Mouse (Mus musculus) kidney, embryonic 16.5 days (tissue): ENCODE measurements around the gene Kif11. TPM values are rescaled to one million over a fixed set of nuclear protein-coding genes. Genes with fewer than 3 reads are reported as not detected.
A peak's percentile ranks its signal among the peaks of the same experiment; 100 is the strongest.

ENCODE experiments used
- ATAC-seq: fragments of 200-750 bp; cut with Nextera tagmentation; 2 replicates; pipeline ENCODE4 v1.8.0; 2017; ENCODE audit warnings: moderate TSS enrichment; ENCODE audit not compliant: low FRiP score, low TSS enrichment
- H3K27ac ChIP-seq: fragments of 300-500 bp; sonication (generic); 2 replicates; pipeline ENCODE4 v1.5.1; 2014; ENCODE audit warnings: low read length
- H3K27me3 ChIP-seq: fragments of 300-500 bp; sonication (generic); 2 replicates; pipeline ENCODE4 v1.6.1; 2014; ENCODE audit warnings: low read length, control low read depth, mixed read lengths; ENCODE audit not compliant: insufficient read depth
- H3K36me3 ChIP-seq: fragments of 300-500 bp; sonication (generic); 2 replicates; pipeline ENCODE4 v1.6.1; 2014; ENCODE audit warnings: low read length, control low read depth, mixed read lengths; ENCODE audit not compliant: insufficient read depth
- H3K4me1 ChIP-seq: fragments of 300-500 bp; sonication (generic); 2 replicates; pipeline ENCODE4 v1.6.1; 2014; ENCODE audit warnings: low read length, control low read depth, mixed read lengths; ENCODE audit not compliant: insufficient read depth
- H3K4me2 ChIP-seq: fragments of 300-500 bp; sonication (generic); replicated peaks from 2 replicates; pipeline ENCODE4 v1.6.1; 2014; ENCODE audit warnings: low read depth, low read length
- H3K4me3 ChIP-seq: fragments of 300-500 bp; sonication (generic); 2 replicates; pipeline ENCODE4 v1.5.1; 2014; ENCODE audit warnings: mild to moderate bottlenecking, low read length
- H3K9ac ChIP-seq: fragments of 300-500 bp; sonication (generic); replicated peaks from 2 replicates; pipeline ENCODE4 v1.6.1; 2014; ENCODE audit warnings: low read length
- H3K9me3 ChIP-seq: fragments of 300-500 bp; sonication (generic); 2 replicates; pipeline ENCODE4 v1.6.1; 2016; ENCODE audit warnings: low read length, control low read depth
- WGBS: fragments of 180-500 bp; shearing (Covaris S2); extraction: QIAGEN DNeasy Blood & Tissue Kit; methylation state at CpG from one replicate; pipeline ENCODE4 v1.1.7; 2014; 5-methylcytosine and 5-hydroxymethylcytosine counted together
- polyA plus RNA-seq: library from polyadenylated mRNA; unstranded; fragments of >200 nt; fragmentation: Nextera tagmentation; extraction: Ambion mirVana; gene quantifications from 2 replicates; pipeline ENCODE4 v1.2.1, GENCODE M21; 2015

The Kif11 gene
- polyA plus RNA-seq, 1 experiment from 2014 or later, result 57.1 TPM

DNA sequence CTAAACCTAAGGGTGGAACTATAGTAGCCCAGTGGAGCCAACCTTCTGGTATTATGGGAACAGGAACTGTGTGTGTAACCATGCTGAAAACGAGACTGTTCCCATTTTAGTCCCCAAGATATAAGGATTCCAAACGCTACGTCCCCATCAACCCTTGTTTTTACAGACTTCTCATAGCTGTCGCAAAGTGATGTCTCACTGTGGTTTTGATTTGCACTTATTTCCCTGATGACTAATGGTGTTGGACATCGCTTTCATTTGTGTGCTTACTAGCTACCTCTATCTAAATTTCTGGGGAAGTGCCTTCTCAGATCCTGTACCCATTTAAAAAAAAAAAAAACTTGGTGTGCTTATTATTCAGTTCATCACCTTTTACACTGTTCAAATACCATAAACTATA is 52.4 kb downstream of the Kif11 start:
- Histone ChIP-seq H3K27me3 (peaks cover 51% of the 10 kb centered on the region), H3K9me3 (peaks cover 2% of the 10 kb centered on the region; the same call in 1 of the 2 replicates), H3K4me2 (no peak overlapping the region), H3K4me3 (no peak overlapping the region), H3K27ac (no peak overlapping the region), H3K4me1 (0 out of 2 replicates have a peak, but pooled peaks cover 1% of the 10 kb centered on the region), H3K9ac (no peak overlapping the region), H3K36me3 (peaks cover under 1% of the 10 kb centered on the region; the same call in 1 of the 2 replicates)
- ATAC-seq, result no peak
- WGBS, result 68% methylated on average over 5 of the region's 5 CpGs

DNA sequence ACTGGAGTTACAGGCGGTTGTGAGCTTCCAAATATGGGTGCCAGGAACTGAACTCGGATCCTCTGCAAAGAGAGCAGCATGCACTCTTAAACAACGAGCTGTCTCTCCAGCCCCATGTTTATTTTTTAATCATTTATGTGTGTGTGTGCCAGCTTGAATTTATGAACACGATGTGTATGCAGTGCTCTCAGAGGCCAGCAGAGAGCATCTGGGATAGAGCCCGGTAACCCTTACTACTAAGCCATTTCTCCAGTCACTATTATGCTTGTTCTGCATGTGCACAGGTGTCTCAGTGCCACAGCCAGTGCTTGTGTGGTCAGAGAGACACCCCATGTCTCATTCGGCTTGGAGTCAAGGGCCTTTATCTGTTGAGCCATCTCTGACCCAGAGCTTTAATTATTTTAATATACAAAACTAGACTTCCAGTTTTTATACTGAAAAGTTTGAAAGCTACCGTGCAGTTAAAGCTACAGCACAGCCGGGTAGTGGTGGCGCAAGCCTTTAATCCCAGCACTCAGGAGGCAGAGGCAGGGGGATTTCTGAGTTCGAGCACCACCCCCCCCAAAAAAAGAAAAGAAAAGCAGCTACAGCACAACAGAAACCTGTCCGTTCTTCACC is 55.0 kb downstream of the Kif11 start:
- Histone ChIP-seq H3K4me2 (no peak overlapping the region), H3K4me3 (no peak overlapping the region), H3K9ac (no peak overlapping the region), H3K9me3 (peaks cover 2% of the 10 kb centered on the region; the same call in 1 of the 2 replicates), H3K4me1 (peaks cover 15% of the 10 kb centered on the region), H3K36me3 (no peaks in the 10 kb centered on the region), H3K27ac (no peak overlapping the region), H3K27me3 (peaks cover 78% of the 10 kb centered on the region)
- ATAC-seq, result no peak
- 90% methylated on average over 11 of the region's 11 CpGs for WGBS

DNA sequence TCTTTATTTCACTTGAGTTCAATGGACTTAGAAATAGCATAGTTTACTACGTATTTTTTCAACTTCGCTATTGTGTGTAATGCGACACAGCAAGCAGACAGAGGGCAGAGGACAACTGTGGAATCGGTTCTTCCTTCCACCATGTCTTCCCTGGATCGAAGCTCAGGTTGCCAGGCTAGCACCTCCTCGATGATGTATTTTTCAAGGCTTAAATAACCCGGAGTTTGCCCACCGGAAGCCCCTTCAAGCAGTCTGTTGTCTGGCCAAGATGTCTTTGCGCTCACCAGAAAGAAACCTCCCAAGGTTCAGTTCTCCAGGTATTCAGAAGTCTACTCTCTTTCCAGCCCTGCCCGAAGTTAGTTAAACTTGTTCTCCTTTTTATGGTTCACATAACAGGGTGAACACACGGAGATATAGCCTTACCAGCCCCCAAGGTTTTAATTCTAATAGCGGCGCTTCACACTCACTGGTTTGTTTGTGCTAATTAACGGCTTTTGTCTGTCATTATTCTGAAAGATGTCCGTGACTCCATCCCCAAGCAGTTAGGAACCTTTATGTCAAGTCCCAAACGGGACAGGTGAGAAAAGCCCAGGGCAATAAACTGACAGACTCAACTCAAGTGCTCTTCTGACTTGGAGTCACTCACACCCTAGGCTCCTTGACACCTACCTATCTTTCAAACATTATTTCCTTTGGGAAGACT is 56.8 kb downstream of the Kif11 start:
- 13% methylated on average over 16 of the region's 16 CpGs for WGBS
- H3K9ac ChIP-seq, result no peak overlapping the region

DNA sequence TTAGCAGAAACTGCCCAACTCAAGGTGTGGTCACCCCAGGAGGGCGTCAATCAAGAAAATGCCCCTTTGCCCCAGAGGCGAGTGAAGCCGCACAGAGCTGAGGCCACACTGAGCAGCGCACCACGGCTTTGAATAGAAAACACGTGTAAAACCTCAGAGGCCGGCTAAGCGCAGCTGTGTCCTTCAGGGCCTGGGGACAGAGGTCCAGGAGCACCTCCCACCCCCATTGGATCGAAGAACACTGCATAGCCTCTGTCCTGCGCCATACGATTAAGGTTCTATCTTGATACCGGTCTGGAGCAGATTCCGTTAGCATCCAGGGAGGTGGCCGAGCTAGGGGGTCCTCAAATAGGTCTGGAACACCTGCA is 57.7 kb downstream of the Kif11 start:
- Histone ChIP-seq H3K9me3 (peaks cover 2% of the 10 kb centered on the region; the same call in 1 of the 2 replicates), H3K27me3 (peaks cover 87% of the 10 kb centered on the region), H3K4me1 (peaks cover 15% of the 10 kb centered on the region), H3K36me3 (no peaks in the 10 kb centered on the region), H3K4me2 (peak overlapping the region; percentile 66), H3K27ac (no peak overlapping the region), H3K4me3 (peak overlapping the region; percentile 59), H3K9ac (no peak overlapping the region; the same call in 1 of the 2 replicates)
- WGBS, result 2% methylated on average over 14 of the region's 14 CpGs
- ATAC-seq, result 0 out of 2 replicates have a peak, but pooled peaks have one; percentile 2

More for the DNA sequence above, 56.8 kb downstream of the Kif11 start:
- H3K4me1 ChIP-seq, result peaks cover 15% of the 10 kb centered on the region
- no peak overlapping the region for H3K27ac ChIP-seq
- no peak for ATAC-seq
- no peaks in the 10 kb centered on the region for H3K36me3 ChIP-seq
- H3K4me2 ChIP-seq, result no peak overlapping the region
- peaks cover 2% of the 10 kb centered on the region; the same call in 1 of the 2 replicates for H3K9me3 ChIP-seq
- H3K4me3 ChIP-seq, result no peak overlapping the region
- H3K27me3 ChIP-seq, result peaks cover 87% of the 10 kb centered on the region

DNA sequence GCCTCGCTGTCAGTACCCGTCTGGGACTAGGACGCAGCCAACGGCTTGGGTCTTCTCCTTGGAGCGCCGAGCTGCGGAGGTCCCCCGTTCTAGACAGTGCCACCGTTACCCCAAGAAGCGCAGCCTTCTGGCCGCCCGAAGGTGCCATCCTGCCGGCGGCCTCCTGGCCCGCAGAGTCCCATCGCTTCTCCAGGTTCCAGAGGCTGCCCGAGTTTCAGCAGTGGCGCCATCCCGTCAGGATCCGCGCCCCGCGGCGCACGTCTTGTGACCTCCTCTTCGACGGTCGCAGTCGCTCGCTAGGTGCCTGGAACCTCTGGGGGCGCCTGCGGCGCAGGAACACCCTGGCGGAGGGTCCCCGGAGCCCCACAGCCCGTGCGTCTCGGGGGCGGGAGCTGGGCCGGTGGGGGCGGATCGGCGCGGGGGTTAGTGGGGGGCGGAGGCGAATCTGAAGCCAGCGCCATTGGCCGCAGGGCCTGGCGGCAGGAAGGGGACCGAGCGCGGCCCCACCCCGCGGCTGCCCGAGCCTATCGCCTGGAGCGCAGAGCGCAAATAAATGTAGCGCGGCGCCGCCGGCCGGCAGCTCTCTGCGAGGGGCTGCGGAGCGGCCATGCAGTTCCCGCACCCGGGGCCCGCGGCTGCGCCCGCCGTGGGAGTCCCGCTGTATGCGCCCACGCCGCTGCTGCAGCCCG is 58.2 kb downstream of the Kif11 start, which contains the start of gene Hhex:
Hhex (plus strand) TSS at position 548 of the 689 bp plus-strand sequence.
- peaks cover 15% of the 10 kb centered on the region for H3K4me1 ChIP-seq
- peak within 1 kb of the TSS; percentile 59 for H3K4me3 ChIP-seq
- under 1% methylated on average over 65 of the region's 79 CpGs for WGBS
- H3K27ac ChIP-seq, result peak within 1 kb of the TSS; percentile 90
- H3K9me3 ChIP-seq, result peaks cover 2% of the 10 kb centered on the region; the same call in 1 of the 2 replicates
- H3K36me3 ChIP-seq, result no peaks in the 10 kb centered on the region
- peak; percentile 81 for ATAC-seq
- H3K9ac ChIP-seq, result peak within 1 kb of the TSS; percentile 69
- H3K27me3 ChIP-seq, result peaks cover 90% of the 10 kb centered on the region
- peak within 1 kb of the TSS; percentile 66 for H3K4me2 ChIP-seq

DNA sequence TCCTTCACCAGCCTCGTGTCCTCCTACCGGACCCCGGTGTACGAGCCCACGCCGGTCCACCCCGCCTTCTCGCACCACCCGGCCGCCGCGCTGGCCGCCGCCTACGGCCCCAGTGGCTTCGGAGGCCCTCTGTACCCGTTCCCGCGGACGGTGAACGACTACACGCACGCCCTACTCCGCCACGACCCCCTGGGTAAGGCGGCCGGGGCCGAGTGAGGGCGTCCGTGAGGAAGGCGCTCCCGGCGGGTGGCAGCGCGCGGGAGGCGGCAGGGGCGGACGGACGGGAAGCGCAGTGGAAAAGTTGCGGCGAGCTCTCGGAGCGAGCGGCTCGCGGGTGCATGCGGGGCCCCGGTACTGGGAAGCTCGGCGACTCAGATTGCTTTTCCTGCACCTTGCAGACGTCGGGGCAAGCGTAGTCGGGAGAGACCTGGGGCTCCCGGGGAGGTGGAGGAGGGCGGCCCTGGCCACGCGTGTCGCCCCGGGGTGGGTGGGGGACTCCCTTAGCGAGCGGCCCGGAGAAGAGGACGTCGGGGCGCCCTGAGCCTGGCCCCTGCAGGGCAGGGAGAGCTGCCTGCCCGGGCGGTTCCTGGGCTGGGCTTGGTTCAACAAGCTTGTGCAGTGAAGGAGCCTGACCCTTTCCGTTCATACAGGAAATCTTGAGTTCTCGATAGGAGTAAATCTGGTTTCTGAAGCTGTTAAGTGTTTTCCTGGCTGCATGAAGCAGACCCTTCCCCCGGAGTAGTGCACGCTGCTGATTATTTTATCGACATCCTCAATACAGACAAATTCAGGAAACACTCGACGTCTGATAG is 59.0 kb downstream of the Kif11 start:
- H3K27me3 ChIP-seq, result peaks cover 92% of the 10 kb centered on the region
- peaks cover 15% of the 10 kb centered on the region for H3K4me1 ChIP-seq
- no peaks in the 10 kb centered on the region for H3K36me3 ChIP-seq
- peak; percentile 76 for ATAC-seq
- peak overlapping the region; percentile 66 for H3K4me2 ChIP-seq
- under 1% methylated on average over 75 of the region's 77 CpGs for WGBS
- H3K9ac ChIP-seq, result peak overlapping the region; percentile 69
- peak overlapping the region; percentile 59 for H3K4me3 ChIP-seq
- peak overlapping the region; percentile 90 for H3K27ac ChIP-seq
- peaks cover 2% of the 10 kb centered on the region; the same call in 1 of the 2 replicates for H3K9me3 ChIP-seq

DNA sequence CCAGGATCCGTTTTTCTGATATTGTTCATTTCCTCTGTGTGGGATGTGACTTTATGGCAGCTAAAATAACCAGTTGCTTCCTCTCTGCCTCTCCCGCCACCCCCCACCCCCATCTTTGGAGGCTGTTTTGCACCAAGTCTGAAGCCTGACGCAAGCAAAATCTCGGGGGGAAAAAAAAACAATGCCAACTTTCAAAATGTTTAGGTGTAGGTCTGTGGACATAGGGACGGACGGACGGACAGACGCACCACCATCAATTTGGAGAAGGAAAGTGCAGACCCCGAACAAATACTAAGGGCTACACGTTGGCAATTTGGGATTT is 59.6 kb downstream of the Kif11 start:
- H3K9me3 ChIP-seq, result peaks cover 2% of the 10 kb centered on the region; the same call in 1 of the 2 replicates
- peaks cover 15% of the 10 kb centered on the region for H3K4me1 ChIP-seq
- H3K4me3 ChIP-seq, result peak overlapping the region; percentile 59
- H3K36me3 ChIP-seq, result no peaks in the 10 kb centered on the region
- peak overlapping the region; percentile 66 for H3K4me2 ChIP-seq
- ATAC-seq, result no peak; the same call in 1 of the 2 replicates
- H3K27me3 ChIP-seq, result peaks cover 88% of the 10 kb centered on the region
- WGBS, result 3% methylated on average over 10 of the region's 10 CpGs
- H3K27ac ChIP-seq, result peak overlapping the region; percentile 58
- H3K9ac ChIP-seq, result no peak overlapping the region

DNA sequence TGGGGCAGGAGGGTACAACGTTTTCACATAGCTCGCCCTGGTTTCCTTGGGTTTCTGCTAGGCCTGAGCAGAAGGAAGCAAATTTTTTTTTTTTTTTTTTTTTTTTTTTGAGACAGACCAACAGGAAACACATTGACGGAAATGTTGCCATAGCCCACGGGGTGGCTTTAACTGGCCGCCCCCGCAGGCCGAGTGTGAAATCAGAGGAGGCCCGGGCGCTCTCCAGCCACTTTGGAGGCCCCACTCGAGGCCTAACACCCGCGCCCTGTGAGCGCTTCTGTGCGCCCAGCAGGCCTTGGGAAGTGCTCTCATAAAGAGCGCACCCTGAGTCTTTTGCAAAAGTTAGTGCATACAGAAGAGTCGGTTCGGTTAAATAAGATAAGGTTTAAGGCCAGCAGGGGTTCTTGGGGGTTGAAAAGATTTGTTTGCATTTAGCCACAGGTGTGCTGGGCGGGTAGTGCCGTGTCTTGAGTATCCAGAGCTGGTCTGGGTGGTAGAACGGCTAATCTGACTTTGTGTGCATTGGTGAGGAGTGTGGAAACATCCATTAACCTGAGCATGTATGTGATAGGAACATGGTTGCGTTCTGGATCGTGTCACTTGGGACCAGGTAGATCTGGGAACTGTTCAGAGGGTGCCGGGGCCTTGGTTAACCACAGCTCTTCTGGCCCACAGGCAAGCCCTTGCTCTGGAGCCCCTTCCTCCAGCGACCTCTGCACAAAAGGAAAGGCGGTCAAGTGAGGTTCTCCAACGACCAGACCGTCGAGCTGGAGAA is 60.5 kb downstream of the Kif11 start:
- no peaks in the 10 kb centered on the region for H3K9me3 ChIP-seq
- peaks cover 88% of the 10 kb centered on the region for H3K27me3 ChIP-seq
- peaks cover 15% of the 10 kb centered on the region for H3K4me1 ChIP-seq
- H3K9ac ChIP-seq, result no peak overlapping the region
- peak overlapping the region; percentile 66 for H3K4me2 ChIP-seq
- no peak for ATAC-seq
- WGBS, result 9% methylated on average over 28 of the region's 28 CpGs
- peak overlapping the region; percentile 59 for H3K4me3 ChIP-seq
- peak overlapping the region; percentile 58 for H3K27ac ChIP-seq
- H3K36me3 ChIP-seq, result no peaks in the 10 kb centered on the region

DNA sequence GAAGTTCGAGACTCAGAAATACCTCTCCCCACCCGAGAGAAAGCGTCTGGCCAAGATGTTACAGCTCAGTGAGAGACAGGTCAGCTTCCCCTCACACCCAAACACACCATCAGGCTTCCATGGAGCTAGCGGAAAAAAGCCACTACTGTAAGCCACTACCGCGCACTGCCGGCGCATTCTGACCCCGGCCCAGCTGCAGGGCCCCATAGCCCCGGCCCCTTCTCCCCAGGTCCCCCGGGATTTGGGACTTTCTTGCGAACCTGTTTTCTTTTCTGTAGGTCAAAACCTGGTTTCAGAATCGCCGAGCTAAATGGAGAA is 61.0 kb downstream of the Kif11 start:
- Histone ChIP-seq H3K4me1 (peaks cover 15% of the 10 kb centered on the region), H3K4me3 (peak overlapping the region; percentile 59), H3K36me3 (no peaks in the 10 kb centered on the region), H3K4me2 (peak overlapping the region; percentile 66), H3K27ac (no peak overlapping the region), H3K27me3 (peaks cover 83% of the 10 kb centered on the region), H3K9ac (no peak overlapping the region), H3K9me3 (no peaks in the 10 kb centered on the region)
- 9% methylated on average over 14 of the region's 14 CpGs for WGBS
- ATAC-seq, result no peak
